Mouse (Mus musculus) intestine, embryonic 16.5 days (tissue): Measurements from ENCODE around the gene Nell2. TPM values are rescaled to one million over a fixed set of nuclear protein-coding genes. Genes with fewer than 3 reads are reported as not detected.

Experiments used
- ATAC-seq: fragments of 200-750 bp; cut with Nextera tagmentation; 2 replicates; pipeline ENCODE4 v1.8.0; 2017; ENCODE audit warnings: moderate TSS enrichment, moderate library complexity
- H3K27ac ChIP-seq: fragments of 300-500 bp; sonication (generic); 2 replicates; pipeline ENCODE4 v1.5.1; 2014; ENCODE audit warnings: mild to moderate bottlenecking, low read length
- H3K27me3 ChIP-seq: fragments of 300-500 bp; sonication (generic); replicated peaks from 2 replicates; pipeline ENCODE4 v1.6.1; 2014; ENCODE audit warnings: low read length, control low read depth, mixed read lengths; ENCODE audit not compliant: control insufficient read depth, insufficient read depth
- H3K36me3 ChIP-seq: fragments of 300-500 bp; sonication (generic); 2 replicates; pipeline ENCODE4 v1.6.1; 2014; ENCODE audit warnings: low read length, control low read depth; ENCODE audit not compliant: control insufficient read depth, insufficient read depth
- H3K4me1 ChIP-seq: fragments of 300-500 bp; sonication (generic); 2 replicates; pipeline ENCODE4 v1.6.1; 2014; ENCODE audit warnings: low read length, control low read depth, mixed read lengths; ENCODE audit not compliant: control insufficient read depth, insufficient read depth
- H3K4me2 ChIP-seq: fragments of 300-500 bp; sonication (generic); 2 replicates; pipeline ENCODE4 v1.6.1; 2014; ENCODE audit warnings: low read depth, low read length, control low read depth
- H3K4me3 ChIP-seq: fragments of 300-500 bp; sonication (generic); 2 replicates; pipeline ENCODE4 v1.5.1; 2014; ENCODE audit warnings: mild to moderate bottlenecking, low read length
- H3K9ac ChIP-seq: fragments of 300-500 bp; sonication (generic); 2 replicates; pipeline ENCODE4 v1.6.1; 2014; ENCODE audit warnings: low read depth, low read length
- H3K9me3 ChIP-seq: fragments of 300-500 bp; sonication (generic); 2 replicates; pipeline ENCODE4 v1.6.1; 2016; ENCODE audit warnings: low read length, control low read depth; ENCODE audit not compliant: control insufficient read depth
- WGBS: fragments of 180-500 bp; shearing (Covaris S2); extraction: QIAGEN DNeasy Blood & Tissue Kit; methylation state at CpG from one replicate; pipeline ENCODE4 v1.1.7; 2014; 5-methylcytosine and 5-hydroxymethylcytosine counted together
- polyA plus RNA-seq: library from polyadenylated mRNA; unstranded; fragments of >200 nt; fragmentation: Nextera tagmentation; extraction: Ambion mirVana; gene quantifications from 2 replicates; pipeline ENCODE4 v1.2.1, GENCODE M21; 2015

Nell2 gene
- polyA plus RNA-seq, 1 experiment from 2014 or later = 8.7 TPM

- no peak overlapping the region for H3K27ac ChIP-seq
- H3K9ac ChIP-seq = no peak overlapping the region
- no peaks in the 10 kb centered on the region for H3K36me3 ChIP-seq
- H3K4me1 ChIP-seq = no peaks in the 10 kb centered on the region
- no peaks in the 10 kb centered on the region for H3K9me3 ChIP-seq
- no peak overlapping the region for H3K4me3 ChIP-seq
- H3K27me3 ChIP-seq = no peaks in the 10 kb centered on the region
- ATAC-seq = no peak
- 60% methylated on average over 2 of the region's 2 CpGs for WGBS
- H3K4me2 ChIP-seq = no peak overlapping the region
Measured at GRCm38 (mm10) chr15:95330926-95331325, 197.4 kb downstream of the Nell2 start.

- no peak for ATAC-seq
- Histone ChIP-seq H3K9me3 (no peaks in the 10 kb centered on the region), H3K4me2 (no peak overlapping the region), H3K36me3 (no peaks in the 10 kb centered on the region), H3K27me3 (no peaks in the 10 kb centered on the region), H3K9ac (no peak overlapping the region), H3K27ac (no peak overlapping the region), H3K4me1 (no peaks in the 10 kb centered on the region), H3K4me3 (no peak overlapping the region)
- WGBS = 81% methylated on average over 2 of the region's 2 CpGs
Measured at GRCm38 (mm10) chr15:95322744-95323143, 205.6 kb downstream of the Nell2 start.

GRCm38 (mm10) chr15:95316626-95317025 lies 211.7 kb downstream of the Nell2 start:
- no peaks in the 10 kb centered on the region for H3K27me3 ChIP-seq
- H3K9me3 ChIP-seq = no peaks in the 10 kb centered on the region
- no peaks in the 10 kb centered on the region for H3K4me1 ChIP-seq
- 48% methylated on average over 4 of the region's 4 CpGs for WGBS
- no peaks in the 10 kb centered on the region for H3K36me3 ChIP-seq
- no peak overlapping the region for H3K4me3 ChIP-seq
- H3K4me2 ChIP-seq = no peak overlapping the region
- no peak for ATAC-seq
- H3K9ac ChIP-seq = no peak overlapping the region
- no peak overlapping the region for H3K27ac ChIP-seq

- Histone ChIP-seq H3K27me3 (no peaks in the 10 kb centered on the region), H3K9me3 (no peaks in the 10 kb centered on the region), H3K9ac (no peak overlapping the region), H3K27ac (no peak overlapping the region), H3K36me3 (no peaks in the 10 kb centered on the region), H3K4me2 (no peak overlapping the region), H3K4me1 (no peaks in the 10 kb centered on the region), H3K4me3 (no peak overlapping the region)
- WGBS = 89% methylated on average over 5 of the region's 5 CpGs
- ATAC-seq = no peak
Measured at GRCm38 (mm10) chr15:95314808-95315145, 213.6 kb downstream of the Nell2 start.

- H3K4me3 ChIP-seq = no peak overlapping the region
- no peaks in the 10 kb centered on the region for H3K27me3 ChIP-seq
- no peak for ATAC-seq
- H3K9ac ChIP-seq = no peak overlapping the region
- no peak overlapping the region for H3K4me2 ChIP-seq
- H3K4me1 ChIP-seq = no peaks in the 10 kb centered on the region
- H3K9me3 ChIP-seq = no peaks in the 10 kb centered on the region
- WGBS = 60% methylated on average over 16 of the region's 16 CpGs
- no peak overlapping the region for H3K27ac ChIP-seq
- no peaks in the 10 kb centered on the region for H3K36me3 ChIP-seq
Measured at GRCm38 (mm10) chr15:95314121-95314807, 214.1 kb downstream of the Nell2 start.

- H3K27ac ChIP-seq = no peak overlapping the region
- H3K27me3 ChIP-seq = no peaks in the 10 kb centered on the region
- H3K4me2 ChIP-seq = no peak overlapping the region
- no peaks in the 10 kb centered on the region for H3K4me1 ChIP-seq
- WGBS = 80% methylated on average over 5 of the region's 5 CpGs
- no peak for ATAC-seq
- H3K9ac ChIP-seq = no peak overlapping the region
- no peaks in the 10 kb centered on the region for H3K36me3 ChIP-seq
- no peak overlapping the region for H3K4me3 ChIP-seq
- no peaks in the 10 kb centered on the region for H3K9me3 ChIP-seq
Measured at GRCm38 (mm10) chr15:95313286-95313685, 215.1 kb downstream of the Nell2 start.

GRCm38 (mm10) chr15:95304102-95304501 lies 224.3 kb downstream of the Nell2 start:
- Histone ChIP-seq H3K9ac (no peak overlapping the region), H3K36me3 (no peaks in the 10 kb centered on the region), H3K4me3 (no peak overlapping the region), H3K27me3 (no peaks in the 10 kb centered on the region), H3K4me1 (no peaks in the 10 kb centered on the region), H3K9me3 (no peaks in the 10 kb centered on the region), H3K27ac (no peak overlapping the region), H3K4me2 (no peak overlapping the region)
- WGBS = 81% methylated on average over 8 of the region's 8 CpGs
- ATAC-seq = no peak

- Histone ChIP-seq H3K9ac (no peak overlapping the region), H3K27me3 (no peaks in the 10 kb centered on the region), H3K4me2 (no peak overlapping the region), H3K4me3 (no peak overlapping the region), H3K4me1 (no peaks in the 10 kb centered on the region), H3K36me3 (no peaks in the 10 kb centered on the region), H3K27ac (no peak overlapping the region), H3K9me3 (no peaks in the 10 kb centered on the region)
- no peak for ATAC-seq
- WGBS = 84% methylated on average over 10 of the region's 10 CpGs
Measured at GRCm38 (mm10) chr15:95296561-95296960, 231.8 kb downstream of the Nell2 start.

- no peak overlapping the region for H3K9ac ChIP-seq
- no peak overlapping the region for H3K4me2 ChIP-seq
- no peaks in the 10 kb centered on the region for H3K27me3 ChIP-seq
- no peaks in the 10 kb centered on the region for H3K4me1 ChIP-seq
- no peaks in the 10 kb centered on the region for H3K36me3 ChIP-seq
- H3K4me3 ChIP-seq = no peak overlapping the region
- H3K9me3 ChIP-seq = no peaks in the 10 kb centered on the region
- 55% methylated on average over 10 of the region's 10 CpGs for WGBS
- ATAC-seq = no peak
- no peak overlapping the region for H3K27ac ChIP-seq
Measured at GRCm38 (mm10) chr15:95289047-95289446, 239.3 kb downstream of the Nell2 start.

- Histone ChIP-seq H3K27ac (no peak overlapping the region), H3K4me1 (no peaks in the 10 kb centered on the region), H3K27me3 (no peaks in the 10 kb centered on the region), H3K4me2 (no peak overlapping the region), H3K9ac (no peak overlapping the region), H3K4me3 (no peak overlapping the region), H3K36me3 (no peaks in the 10 kb centered on the region), H3K9me3 (no peaks in the 10 kb centered on the region)
- no peak for ATAC-seq
- 62% methylated on average over 6 of the region's 6 CpGs for WGBS
Measured at GRCm38 (mm10) chr15:95285199-95285598, 243.2 kb downstream of the Nell2 start.
